8 mouse cellular contexts compared by ENCODE assay signal in genomic region chr13:89741116-89741551, GRCm38 (mm10). TPM values are rescaled to one million over a fixed set of nuclear protein-coding genes. Genes with fewer than 3 reads are reported as not detected.
DNase-seq lines count a peak whose midpoint lies in the region; ATAC-seq lines count a peak whose summit lies in the region.

No protein-coding gene starts in this region.

- peak overlapping the region; percentile 92 for H3K27ac ChIP-seq in heart, embryonic 11.5 days (ENCODE audit: low read depth, low read length)
- peak overlapping the region; percentile 96 for H3K27ac ChIP-seq in limb, embryonic 11.5 days (replicated peaks; ENCODE audit: low read depth, low read length)
- H3K27ac ChIP-seq in midbrain, embryonic 14.5 days (replicated peaks; ENCODE audit: low read depth, low read length): peak overlapping the region; percentile 80

- peak; percentile 6 to 15 for DNase-seq in cerebellum, adult 18-20 months
- DNase-seq in cerebellum, adult 9-10 months: no peak
- DNase-seq in 3134 (ENCODE audit: extremely low read depth, insufficient read length, low spot score): peak; percentile 61
- peak; percentile 82 for DNase-seq in embryo, embryonic 10.5 days (ENCODE audit: low spot score)
- DNase-seq in limb, embryonic 11.5 days (ENCODE audit: low spot score): peak; percentile 84
- DNase-seq in midbrain, embryonic 14.5 days: peak; percentile 74
- DNase-seq in T-cell, adult 2 months (ENCODE audit: low spot score): no peak

- H3K27me3 ChIP-seq in heart, embryonic 11.5 days (ENCODE audit: control insufficient read depth, insufficient read depth, low read length): no peaks in the 10 kb centered on the region
- H3K27me3 ChIP-seq in limb, embryonic 11.5 days (ENCODE audit: control insufficient read depth, insufficient read depth, low read length): no peaks in the 10 kb centered on the region
- H3K27me3 ChIP-seq in midbrain, embryonic 14.5 days (ENCODE audit: control insufficient read depth, insufficient read depth, low read length): peaks cover 8% of the 10 kb centered on the region; the same call in 1 of the 2 replicates

- H3K36me3 ChIP-seq in heart, embryonic 11.5 days (ENCODE audit: control insufficient read depth, insufficient read depth, low read length): no peaks in the 10 kb centered on the region
- no peaks in the 10 kb centered on the region for H3K36me3 ChIP-seq in limb, embryonic 11.5 days (ENCODE audit: control insufficient read depth, insufficient read depth, low read length)
- no peaks in the 10 kb centered on the region for H3K36me3 ChIP-seq in midbrain, embryonic 14.5 days (ENCODE audit: control insufficient read depth, insufficient read depth, low read length)

- H3K9ac ChIP-seq in heart, embryonic 11.5 days (ENCODE audit: low read depth, low read length): peak overlapping the region; percentile 95
- peak overlapping the region; percentile 79 for H3K9ac ChIP-seq in limb, embryonic 11.5 days (ENCODE audit: low read length)
- H3K9ac ChIP-seq in midbrain, embryonic 14.5 days (replicated peaks; ENCODE audit: low read length): peak overlapping the region; percentile 70

- peaks cover 11% of the 10 kb centered on the region; the same call in 1 of the 2 replicates for H3K4me1 ChIP-seq in heart, embryonic 11.5 days (ENCODE audit: control insufficient read depth, insufficient read depth, low read length)
- H3K4me1 ChIP-seq in limb, embryonic 11.5 days (ENCODE audit: control insufficient read depth, insufficient read depth, low read length): 0 out of 2 replicates have a peak, but pooled peaks cover 3% of the 10 kb centered on the region
- peaks cover 8% of the 10 kb centered on the region; the same call in 1 of the 2 replicates for H3K4me1 ChIP-seq in midbrain, embryonic 14.5 days (ENCODE audit: control insufficient read depth, insufficient read depth, low read length)

- H3K4me3 ChIP-seq in heart, embryonic 11.5 days (ENCODE audit: low read depth, low read length): peak overlapping the region; percentile 79
- H3K4me3 ChIP-seq in limb, embryonic 11.5 days (ENCODE audit: low read depth, low read length): peak overlapping the region; percentile 52
- H3K4me3 ChIP-seq in midbrain, embryonic 14.5 days (replicated peaks; ENCODE audit: low read depth, low read length): peak overlapping the region; percentile 59

- H3K4me2 ChIP-seq in heart, embryonic 11.5 days: peak overlapping the region; percentile 83
- H3K4me2 ChIP-seq in limb, embryonic 11.5 days (ENCODE audit: low read depth, severe bottlenecking): peak overlapping the region; percentile 81
- peak overlapping the region; percentile 98 for H3K4me2 ChIP-seq in midbrain, embryonic 14.5 days (ENCODE audit: low read length)

- ATAC-seq in heart, embryonic 11.5 days (replicated peaks; ENCODE audit: insufficient number of reproducible peaks, low FRiP score, low TSS enrichment): peak; percentile 36; the same call in 1 of the 2 replicates
- ATAC-seq in limb, embryonic 11.5 days (ENCODE audit: insufficient number of reproducible peaks, low FRiP score, low TSS enrichment, low read depth): peak; percentile 37; the same call in 1 of the 2 replicates
- peak; percentile 53; the same call in 1 of the 2 replicates for ATAC-seq in midbrain, embryonic 14.5 days (ENCODE audit: low FRiP score, low TSS enrichment)

- WGBS in heart, embryonic 11.5 days (ENCODE audit: insufficient replicate concordance): under 1% methylated on average over 14 of the region's 14 CpGs
- under 1% methylated on average over 14 of the region's 14 CpGs for WGBS in limb, embryonic 11.5 days
- WGBS in midbrain, embryonic 14.5 days: under 1% methylated on average over 14 of the region's 14 CpGs

- no peaks in the 10 kb centered on the region for H3K9me3 ChIP-seq in heart, embryonic 11.5 days (replicated peaks; ENCODE audit: control insufficient read depth, low read length)
- H3K9me3 ChIP-seq in limb, embryonic 11.5 days (ENCODE audit: control insufficient read depth, low read length): no peaks in the 10 kb centered on the region
- H3K9me3 ChIP-seq in midbrain, embryonic 14.5 days (ENCODE audit: control insufficient read depth, low read length): no peaks in the 10 kb centered on the region

RNA-seq across cellular contexts. Expression of gene Vcan, which starts 1.2 kb away (rescaled TPM):
- 174 and 183 TPM in 2 replicates for polyA plus RNA-seq in heart, embryonic 11.5 days (2014; fragmentation: Nextera tagmentation; extraction: Ambion mirVana)
- 119 and 121 TPM in 2 replicates for polyA plus RNA-seq in limb, embryonic 11.5 days (2014; fragmentation: Nextera tagmentation; extraction: Ambion mirVana)
- polyA plus RNA-seq in midbrain, embryonic 14.5 days (2014; fragmentation: Nextera tagmentation; extraction: Ambion mirVana): 38.2 and 38.5 TPM in 2 replicates

Comparison
In these comparisons a context has a peak if more than half of its experiments do, and no peak if none do; other contexts are left out.
1. DNase-seq: peak in cerebellum, adult 18-20 months (2 of 2), 3134 (single experiment), embryo, embryonic 10.5 days (single experiment), limb, embryonic 11.5 days (single experiment) and midbrain, embryonic 14.5 days (single experiment); none in cerebellum, adult 9-10 months (single experiment) and T-cell, adult 2 months (single experiment).
2. Peak in every context shown above with its lines, with median percentiles within 50 percentile points of each other: ATAC-seq, H3K27ac ChIP-seq, H3K4me2 ChIP-seq, H3K4me3 ChIP-seq and H3K9ac ChIP-seq.